Mouse (Mus musculus) hindbrain, embryonic 13.5 days (tissue): ENCODE results near the gene Olfr316. TPM values are rescaled to one million over a fixed set of nuclear protein-coding genes. Genes with fewer than 3 reads are reported as not detected.

Experiments
- polyA plus RNA-seq: library from polyadenylated mRNA; unstranded; fragments of >200 nt; fragmentation: Nextera tagmentation; extraction: Ambion mirVana; gene quantifications from 2 replicates; pipeline ENCODE4 v1.2.1, GENCODE M21; 2015

Gene Olfr316
- polyA plus RNA-seq, 1 experiment from 2014 or later: not detected

Other genes starting within 250 kb of the Olfr316 start
- gene Olfr330, start 217.9 kb upstream of the Olfr316 start, polyA plus RNA-seq: not detected in 2 replicates
- not detected in 2 replicates for gene Olfr329-ps, start 206.3 kb upstream of the Olfr316 start, polyA plus RNA-seq
- 0.09 TPM in 1 of 2 replicates, not detected in the other for gene Olfr328, start 197.1 kb upstream of the Olfr316 start, polyA plus RNA-seq
- gene Olfr224, start 182.2 kb upstream of the Olfr316 start, polyA plus RNA-seq: not detected in 2 replicates
- not detected in 2 replicates for gene Olfr325, start 175.0 kb upstream of the Olfr316 start, polyA plus RNA-seq
- not detected in 2 replicates for gene Olfr324, start 157.6 kb upstream of the Olfr316 start, polyA plus RNA-seq
- gene 2210407C18Rik, start 136.7 kb upstream of the Olfr316 start, polyA plus RNA-seq: not detected in 2 replicates
- gene Olfr323, start 122.2 kb upstream of the Olfr316 start, polyA plus RNA-seq: not detected in 2 replicates
- 0.14 and 0.19 TPM in 2 replicates for gene Trim58, start 112.3 kb upstream of the Olfr316 start, polyA plus RNA-seq
- not detected in 2 replicates for gene Olfr322, start 94.0 kb upstream of the Olfr316 start, polyA plus RNA-seq
- gene Olfr320, start 71.6 kb upstream of the Olfr316 start, polyA plus RNA-seq: not detected in 2 replicates
- gene Olfr319, start 53.6 kb upstream of the Olfr316 start, polyA plus RNA-seq: not detected in 2 replicates
- not detected in 2 replicates for gene Olfr318, start 28.7 kb upstream of the Olfr316 start, polyA plus RNA-seq
- 0.14 and 0.23 TPM in 2 replicates for gene Olfr317, start 13.5 kb upstream of the Olfr316 start, polyA plus RNA-seq
- gene Olfr315, start 20.5 kb downstream of the Olfr316 start, polyA plus RNA-seq: not detected in 2 replicates
- not detected in 2 replicates for gene Olfr314, start 30.2 kb downstream of the Olfr316 start, polyA plus RNA-seq
- 9.2 and 10.8 TPM in 2 replicates for gene Fam183b, start 49.2 kb downstream of the Olfr316 start, polyA plus RNA-seq
- not detected in 2 replicates for gene Olfr313, start 62.3 kb downstream of the Olfr316 start, polyA plus RNA-seq
- not detected in 2 replicates for gene Olfr312, start 76.5 kb downstream of the Olfr316 start, polyA plus RNA-seq
- not detected in 2 replicates for gene Olfr311, start 86.5 kb downstream of the Olfr316 start, polyA plus RNA-seq
- gene Gm12258, start 94.4 kb downstream of the Olfr316 start, polyA plus RNA-seq: 21.3 and 22.8 TPM in 2 replicates
- 11.5 and 12.9 TPM in 2 replicates for gene 2810021J22Rik, start 114.5 kb downstream of the Olfr316 start, polyA plus RNA-seq
- gene Zfp39, start 151.5 kb downstream of the Olfr316 start, polyA plus RNA-seq: 5.0 and 5.7 TPM in 2 replicates
- not detected in 2 replicates for gene Btnl10, start 165.2 kb downstream of the Olfr316 start, polyA plus RNA-seq
- 522 and 540 TPM in 2 replicates for gene Rnf187, start 186.2 kb downstream of the Olfr316 start, polyA plus RNA-seq
- gene Hist3h2ba, start 196.2 kb downstream of the Olfr316 start, polyA plus RNA-seq: 285 and 298 TPM in 2 replicates
- gene Hist3h2a, start 202.0 kb downstream of the Olfr316 start, polyA plus RNA-seq: 138 and 142 TPM in 2 replicates
- gene Trim17, start 202.0 kb downstream of the Olfr316 start, polyA plus RNA-seq: 1.6 TPM in 2 replicates
- gene Trim11, start 225.4 kb downstream of the Olfr316 start, polyA plus RNA-seq: 20.8 and 21.8 TPM in 2 replicates